Mouse (Mus musculus) ES-E14 (cell line): ENCODE data around the gene Fanca. TPM values are rescaled to one million over a fixed set of nuclear protein-coding genes. Genes with fewer than 3 reads are reported as not detected.

Experiments
- DNase-seq: peaks from one replicate; pipeline ENCODE4 v3.0.0-alpha.2; 2013; ENCODE audit warnings: low read depth, low spot score
- H3K27ac ChIP-seq: 2 replicates; pipeline ENCODE4 v1.5.1; 2012; ENCODE audit warnings: low read depth, mild to moderate bottlenecking, low read length, moderate library complexity, mixed read lengths; ENCODE audit not compliant: poor library complexity, insufficient read depth, severe bottlenecking
- H3K36me3 ChIP-seq: 2 replicates; pipeline ENCODE4 v1.6.1; 2012; ENCODE audit warnings: mild to moderate bottlenecking, low read length, moderate library complexity, mixed read lengths; ENCODE audit not compliant: control insufficient read depth, poor library complexity, insufficient read depth, severe bottlenecking
- H3K4me1 ChIP-seq, 2 experiments: fragments of 150-350 bp in 1 of 2; sonication (generic) in 1 of 2; 2 replicates each; pipeline ENCODE4 v1.6.1; 2012; ENCODE audit warnings: low read length in 2 of 2, mild to moderate bottlenecking in 1 of 2, mixed read lengths in 1 of 2; ENCODE audit not compliant: control insufficient read depth in 2 of 2, insufficient read depth in 2 of 2, poor library complexity in 1 of 2
- H3K4me3 ChIP-seq, 2 experiments: fragments of 150-350 bp in 1 of 2; sonication (generic) in 1 of 2; 2 replicates each; pipeline ENCODE4 v1.5.1; 2012; ENCODE audit warnings: low read length in 2 of 2, low read depth in 1 of 2, mild to moderate bottlenecking in 1 of 2, mixed read lengths in 1 of 2; ENCODE audit not compliant: insufficient read depth in 1 of 2, poor library complexity in 1 of 2, severe bottlenecking in 1 of 2
- H3K9ac ChIP-seq: 2 replicates; pipeline ENCODE4 v1.6.1; 2012; ENCODE audit warnings: low read depth, mild to moderate bottlenecking, low read length, mixed read lengths; ENCODE audit not compliant: poor library complexity, insufficient read depth, severe bottlenecking
- H3K9me3 ChIP-seq: fragments of 150-350 bp; sonication (generic); 2 replicates; pipeline ENCODE4 v1.6.1; 2012; ENCODE audit warnings: low read depth, mild to moderate bottlenecking, low read length; ENCODE audit not compliant: control insufficient read depth, insufficient read depth
- CHD2 ChIP-seq: IDR thresholded peaks from 2 replicates; pipeline ENCODE4 v1.6.1; 2014; ENCODE audit warnings: mild to moderate bottlenecking, low read depth, low read length, inconsistent platforms
- HCFC1 ChIP-seq: IDR thresholded peaks from 2 replicates; pipeline ENCODE4 v1.6.1; 2012; ENCODE audit warnings: low read length, inconsistent platforms, borderline replicate concordance; ENCODE audit not compliant: insufficient read depth
- MAFK ChIP-seq: IDR thresholded peaks from 2 replicates; pipeline ENCODE4 v1.6.1; 2014; ENCODE audit warnings: mild to moderate bottlenecking, low read depth, low read length, inconsistent platforms; ENCODE audit not compliant: insufficient read depth
- ZC3H11A ChIP-seq: IDR thresholded peaks from 2 replicates; pipeline ENCODE4 v1.6.1; 2012; ENCODE audit warnings: low read depth, mild to moderate bottlenecking, inconsistent platforms, low read length, borderline replicate concordance
- ZNF384 ChIP-seq: IDR thresholded peaks from 2 replicates; pipeline ENCODE4 v1.6.1; 2012; ENCODE audit warnings: low read depth, low read length, inconsistent platforms
- in situ Hi-C, 2 experiments: fragments of 600-800 bp; cut with MboI; formaldehyde crosslinking; loops; one replicate each; pipeline ENCODE4 v1.15.1; 2025; ENCODE audit warnings: low sequenced_read_pairs in 2 of 2, inconsistent platforms in 1 of 2; ENCODE audit not compliant: unreplicated experiment in 2 of 2
- total RNA-seq: library from RNA; depleted of rRNA; stranded (reverse); fragments of 300-350 nt; gene quantifications from 2 replicates; pipeline ENCODE4 v1.2.3, GENCODE M21; 2012

The Fanca gene
- total RNA-seq, 1 experiment, result 31.7 TPM

GRCm38 (mm10) chr8:123254099-123254885 lies 64.1 kb downstream of the Fanca start, which contains the start of the genes Zfp276 and Vps9d1:
Zfp276 (plus strand) TSS chr8:123254195.
Vps9d1 (minus strand) TSS chr8:123254348.
- H3K4me3 ChIP-seq, result peak within 1 kb of the TSS; percentile 92 to 96
- H3K9me3 ChIP-seq, result no peaks in the 10 kb centered on the region
- peak; percentile 56 for DNase-seq
- peak within 1 kb of the TSS; percentile 93 for H3K9ac ChIP-seq
- peaks cover 9% of the 10 kb centered on the region; the same call in 1 of the 2 replicates for H3K36me3 ChIP-seq
- in situ Hi-C loops, result no loop called here
- H3K4me1 ChIP-seq, result no peaks in the 10 kb centered on the region
- H3K27ac ChIP-seq, result no peak within 1 kb of the TSS; the same call in 1 of the 2 replicates
- no peak for TF ChIP-seq CHD2
- peak; percentile 78; the same call in 1 of the 2 replicates for TF ChIP-seq HCFC1

DNA sequence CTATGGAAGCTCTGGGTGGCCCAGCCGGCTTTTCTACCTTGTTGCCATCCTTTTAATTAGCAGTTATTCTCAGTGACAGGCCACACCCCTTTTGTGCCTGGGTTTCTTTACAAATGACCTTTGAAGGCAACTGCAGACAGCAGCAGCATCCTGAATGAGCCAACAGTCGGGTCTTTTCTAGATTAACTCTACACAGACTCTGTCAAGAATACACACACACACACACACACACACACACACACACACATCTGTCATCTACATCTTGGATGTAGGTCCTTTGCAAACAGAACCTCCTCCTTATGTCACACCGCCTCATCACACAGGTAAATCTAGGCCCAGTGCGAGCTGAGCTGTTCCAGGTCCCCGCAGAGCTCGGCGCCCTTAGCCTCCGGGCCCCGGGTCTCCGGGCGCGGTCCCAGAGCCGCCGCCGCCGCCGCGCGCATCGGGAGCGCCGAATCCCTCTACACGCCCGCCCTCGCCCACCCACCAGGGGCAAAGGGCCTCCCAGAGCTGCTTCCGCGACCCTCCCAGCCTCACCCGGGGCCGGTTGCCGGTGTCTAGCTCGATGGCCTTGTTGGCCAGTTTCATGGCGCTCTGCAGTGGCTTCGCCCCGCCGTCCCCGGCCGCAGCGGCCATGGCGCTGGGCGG lies 64.8 kb downstream of the Fanca start:
- Histone ChIP-seq H3K4me3 (peak overlapping the region; percentile 90 to 96), H3K27ac (no peak overlapping the region), H3K4me1 (no peaks in the 10 kb centered on the region), H3K9ac (peak overlapping the region; percentile 93), H3K9me3 (no peaks in the 10 kb centered on the region), H3K36me3 (peaks cover 9% of the 10 kb centered on the region; the same call in 1 of the 2 replicates)
- TF ChIP-seq ZNF384 (no peak), MAFK (no peak), ZC3H11A (no peak), CHD2 (no peak), HCFC1 (no peak)
- no peak for DNase-seq
- in situ Hi-C loops, result no loop called here

GRCm38 (mm10) chr8:123252925-123253324 lies 65.5 kb downstream of the Fanca start:
- in situ Hi-C loops, result no loop called here
- Histone ChIP-seq H3K27ac (no peak overlapping the region), H3K36me3 (peaks cover 9% of the 10 kb centered on the region; the same call in 1 of the 2 replicates), H3K9me3 (no peaks in the 10 kb centered on the region), H3K4me3 (no peak overlapping the region), H3K9ac (no peak overlapping the region), H3K4me1 (no peaks in the 10 kb centered on the region)
- TF ChIP-seq ZNF384, result no peak
- DNase-seq, result no peak

DNA sequence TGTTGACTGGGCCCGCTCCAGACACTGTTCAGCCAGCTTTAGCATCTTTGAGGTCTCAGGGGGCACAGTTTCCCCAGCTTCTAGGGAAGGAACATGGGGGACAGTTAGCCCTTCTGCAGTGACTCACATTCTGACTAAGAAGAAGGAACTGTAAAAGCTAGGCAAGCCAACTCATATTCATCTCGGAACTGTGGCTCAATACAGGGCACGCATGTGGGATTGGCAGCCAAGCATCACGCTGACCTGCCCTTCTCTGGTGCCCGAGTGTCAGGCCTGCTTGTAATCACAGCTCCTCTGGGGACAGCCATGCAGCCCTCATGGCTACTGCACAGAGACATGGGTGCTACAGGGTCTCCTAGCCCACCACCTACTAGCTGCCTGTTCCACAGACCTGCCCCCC lies 67.4 kb downstream of the Fanca start:
- Histone ChIP-seq H3K4me3 (no peak overlapping the region), H3K4me1 (no peaks in the 10 kb centered on the region; a peak in 1 of 4 replicates), H3K9ac (no peak overlapping the region), H3K36me3 (peaks cover 3% of the 10 kb centered on the region; the same call in 1 of the 2 replicates), H3K9me3 (no peaks in the 10 kb centered on the region), H3K27ac (no peak overlapping the region)
- DNase-seq, result no peak
- TF ChIP-seq HCFC1, result no peak
- TF ChIP-seq MAFK, result no peak
- no peak for TF ChIP-seq CHD2
- TF ChIP-seq ZNF384, result no peak
- TF ChIP-seq ZC3H11A, result no peak
- in situ Hi-C loops, result no loop called here
